Mouse (Mus musculus) brown adipose tissue, adult 24 weeks (tissue): ENCODE data around the gene Rbl1. TPM values are rescaled to one million over a fixed set of nuclear protein-coding genes. Genes with fewer than 3 reads are reported as not detected.

Source experiments
- H3K27ac ChIP-seq: fragments of 200-500 bp; replicated peaks from 2 replicates; pipeline ENCODE4 v1.5.1; 2012; ENCODE audit warnings: low read depth, mild to moderate bottlenecking, low read length
- H3K4me1 ChIP-seq: fragments of 200-500 bp; 2 replicates; pipeline ENCODE4 v1.6.1; 2012; ENCODE audit warnings: low read length, mixed read lengths; ENCODE audit not compliant: control insufficient read depth, insufficient read depth, insufficient read length
- H3K4me3 ChIP-seq: fragments of 200-500 bp; 2 replicates; pipeline ENCODE4 v1.5.1; 2012; ENCODE audit warnings: low read depth, mild to moderate bottlenecking, low read length, moderate library complexity; ENCODE audit not compliant: insufficient read depth
- polyA plus RNA-seq: library from polyadenylated mRNA; stranded (reverse); fragments of >200 nt; gene quantifications from 2 replicates; pipeline ENCODE4 v1.2.4, GENCODE M21; 2012; ENCODE audit not compliant: missing spikeins, insufficient read depth, insufficient read length

Gene Rbl1
- polyA plus RNA-seq, 1 experiment = 1.5 TPM

DNA sequence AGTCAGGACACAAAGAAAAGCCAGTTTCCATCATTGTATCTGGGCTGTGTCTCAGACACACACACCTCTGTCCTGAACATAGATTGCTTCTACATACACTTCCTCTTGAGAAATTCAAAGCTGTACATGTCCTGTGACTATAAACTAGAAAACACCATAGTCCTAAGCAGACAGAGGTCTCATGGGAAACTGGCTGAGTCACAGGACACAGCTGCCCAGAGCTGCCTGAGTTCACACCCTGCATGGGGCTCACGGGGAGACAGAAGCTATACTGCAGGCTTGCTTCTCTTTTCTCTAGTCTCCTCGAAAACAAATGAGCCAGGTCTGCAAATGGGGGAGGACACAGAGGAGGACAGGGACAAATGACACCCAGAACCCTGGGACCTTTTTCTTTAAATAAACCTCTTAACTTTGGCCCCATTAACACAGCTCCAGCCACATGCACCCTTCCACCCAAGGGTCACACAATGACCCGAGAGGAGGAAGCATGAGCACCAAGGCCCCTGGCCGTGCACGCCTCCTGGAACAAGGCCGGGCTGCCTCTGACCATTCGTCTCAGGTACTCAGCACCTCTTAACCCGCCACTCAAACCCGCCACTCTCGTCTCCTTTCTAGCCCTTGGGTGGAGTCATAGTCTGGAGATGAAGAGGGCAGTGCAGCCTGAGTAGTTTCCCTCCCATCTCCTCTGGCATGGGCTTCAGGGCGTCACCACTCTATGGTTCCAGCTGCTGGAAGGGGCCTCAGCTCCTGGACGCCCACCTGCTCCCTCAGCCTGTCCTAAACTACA lies 104.6 kb downstream of the Rbl1 start:
- Histone ChIP-seq H3K27ac (no peak overlapping the region), H3K4me1 (no peaks in the 10 kb centered on the region; the same call in 1 of the 2 replicates), H3K4me3 (no peak overlapping the region)

Other genes starting within 250 kb of the Rbl1 start
- gene Ndrg3, start 212.5 kb downstream of the Rbl1 start, polyA plus RNA-seq = 97.6 and 181 TPM in 2 replicates
- gene Dsn1, start 197.4 kb downstream of the Rbl1 start, polyA plus RNA-seq = 1.3 TPM in 1 of 2 replicates, not detected in the other
- gene Soga1, start 125.3 kb downstream of the Rbl1 start, polyA plus RNA-seq = 6.0 and 6.9 TPM in 2 replicates
- not detected in 2 replicates for gene Tldc2, start 117.5 kb downstream of the Rbl1 start, polyA plus RNA-seq
- 14.9 and 17.9 TPM in 2 replicates for gene Samhd1, start 69.3 kb downstream of the Rbl1 start, polyA plus RNA-seq
- gene Rpn2, start 74.5 kb upstream of the Rbl1 start, polyA plus RNA-seq = 62.2 and 69.3 TPM in 2 replicates
- gene Mroh8, start 75.0 kb upstream of the Rbl1 start, polyA plus RNA-seq = not detected in 2 replicates
- not detected in 2 replicates for gene Ghrh, start 143.0 kb upstream of the Rbl1 start, polyA plus RNA-seq
- gene Manbal, start 163.1 kb upstream of the Rbl1 start, polyA plus RNA-seq = 26.0 and 26.5 TPM in 2 replicates
- 1.4 and 1.6 TPM in 2 replicates for gene Src, start 213.9 kb upstream of the Rbl1 start, polyA plus RNA-seq